Mouse (Mus musculus): ENCODE measurements at regions not wholly inside any gene's neighbourhood (a gene's known extent, or its start where the extent isn't known, plus 50 kb on each side); places are given as distances from the start of the nearest gene placed in this dataset.
A peak's percentile ranks its signal among the peaks of the same experiment; 100 is the strongest.

- no peak for DNase-seq (ENCODE audit: low read depth)
These were observed 317.3 kb upstream of the C030005K15Rik start for GRCm38 (mm10) chr10:98043873-98044272.

- DNase-seq (ENCODE audit: low read depth), result no peak
These were observed 318.0 kb upstream of the C030005K15Rik start for GRCm38 (mm10) chr10:98044579-98044978.

GRCm38 (mm10) chr10:98073432-98073831 lies 346.9 kb upstream of the C030005K15Rik start:
- DNase-seq (ENCODE audit: low read depth), result no peak

DNA sequence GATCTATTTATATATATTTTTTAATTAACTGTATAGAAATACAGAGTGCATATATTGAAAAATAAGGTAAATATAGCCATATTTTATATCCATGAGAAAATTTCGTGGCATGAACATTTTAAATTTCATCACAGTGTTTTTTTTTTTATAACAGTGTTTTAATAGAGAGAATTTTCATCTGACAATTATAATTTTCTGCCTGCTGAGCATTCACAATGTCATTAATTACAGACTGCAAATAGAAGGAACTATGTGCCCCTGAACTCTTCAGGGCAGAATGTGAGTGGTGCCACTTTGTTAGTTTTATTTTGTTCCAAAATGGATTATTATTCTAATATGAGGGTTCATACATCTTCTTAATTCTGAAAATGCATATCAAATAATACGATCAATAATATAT lies 358.3 kb upstream of the C030005K15Rik start:
- DNase-seq (ENCODE audit: low read depth), result no peak

- DNase-seq (ENCODE audit: low read depth), result no peak
These were observed 389.7 kb upstream of the C030005K15Rik start for GRCm38 (mm10) chr10:98116296-98116695.

- DNase-seq (ENCODE audit: low read depth), result no peak
These were observed 399.2 kb upstream of the C030005K15Rik start for GRCm38 (mm10) chr10:98125713-98126112.

DNA sequence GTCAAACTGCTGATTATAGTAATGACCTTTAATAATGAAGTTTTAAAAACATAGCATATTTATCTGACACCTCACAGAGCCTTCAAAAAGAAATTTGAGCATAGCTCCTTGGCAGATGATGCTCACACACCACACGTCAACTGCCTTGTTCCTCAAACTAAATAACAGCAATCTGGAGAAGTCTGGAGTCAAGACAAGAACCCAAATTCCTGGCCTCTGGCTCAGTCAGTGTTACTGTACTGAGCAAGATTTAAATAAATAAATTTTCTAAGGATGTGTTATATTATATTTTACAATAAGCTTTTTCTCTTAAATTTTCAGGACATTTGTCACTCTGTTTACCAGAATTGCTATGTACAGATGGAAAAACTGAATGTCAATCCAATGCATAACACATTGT lies 408.5 kb upstream of the C030005K15Rik start:
- peak; percentile 21 for DNase-seq (ENCODE audit: low read depth)

GRCm38 (mm10) chr10:98145773-98146172 lies 419.2 kb upstream of the C030005K15Rik start:
- peak; percentile 44 for DNase-seq (ENCODE audit: low read depth)

- DNase-seq (ENCODE audit: low read depth), result no peak
These were observed 420.7 kb upstream of the C030005K15Rik start for GRCm38 (mm10) chr10:98146998-98147863.

DNA sequence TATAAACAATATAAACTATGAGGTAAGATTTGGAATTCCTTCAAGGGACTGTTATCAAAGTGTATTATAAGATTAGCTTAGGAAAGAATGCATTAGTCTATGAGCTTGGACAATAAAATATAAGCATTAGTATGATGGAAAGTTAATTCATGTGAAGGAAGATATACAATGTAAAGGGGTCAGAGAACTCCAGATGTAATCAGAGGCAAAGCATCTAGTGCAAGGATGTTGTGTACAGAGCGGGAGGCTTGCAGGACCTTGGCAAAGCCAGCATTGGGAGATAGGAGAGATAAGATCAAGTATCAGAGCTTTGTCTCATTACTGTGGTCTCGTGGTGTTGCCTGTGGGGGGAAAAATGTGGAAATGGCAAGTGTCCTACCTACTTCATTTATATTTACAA lies 429.4 kb upstream of the C030005K15Rik start:
- no peak for DNase-seq (ENCODE audit: low read depth)

DNA sequence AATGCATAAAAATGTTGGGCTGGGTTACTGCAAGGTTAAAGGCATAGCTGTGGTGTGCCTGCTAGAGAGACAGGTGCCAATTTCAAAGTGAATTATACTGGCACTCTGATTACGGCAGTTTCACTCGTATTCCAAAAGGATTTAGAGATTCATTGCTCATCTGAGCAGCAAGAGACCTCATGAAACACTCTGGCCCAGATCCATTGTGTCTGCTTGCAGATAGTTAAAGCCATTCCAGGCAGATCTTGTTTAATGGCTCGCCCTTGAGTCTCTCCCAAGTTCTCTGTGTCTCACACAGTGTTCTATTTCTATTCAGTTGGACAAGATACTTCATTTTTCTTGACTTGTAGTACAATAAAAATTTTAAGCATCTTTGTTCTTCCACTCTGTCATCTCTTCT lies 459.1 kb upstream of the C030005K15Rik start:
- no peak for DNase-seq (ENCODE audit: low read depth)

GRCm38 (mm10) chr10:98196852-98197251 lies 470.3 kb upstream of the C030005K15Rik start:
- DNase-seq (ENCODE audit: low read depth), result no peak

GRCm38 (mm10) chr10:98210246-98210645 lies 483.7 kb upstream of the C030005K15Rik start:
- peak; percentile 70 for DNase-seq (ENCODE audit: low read depth)

DNA sequence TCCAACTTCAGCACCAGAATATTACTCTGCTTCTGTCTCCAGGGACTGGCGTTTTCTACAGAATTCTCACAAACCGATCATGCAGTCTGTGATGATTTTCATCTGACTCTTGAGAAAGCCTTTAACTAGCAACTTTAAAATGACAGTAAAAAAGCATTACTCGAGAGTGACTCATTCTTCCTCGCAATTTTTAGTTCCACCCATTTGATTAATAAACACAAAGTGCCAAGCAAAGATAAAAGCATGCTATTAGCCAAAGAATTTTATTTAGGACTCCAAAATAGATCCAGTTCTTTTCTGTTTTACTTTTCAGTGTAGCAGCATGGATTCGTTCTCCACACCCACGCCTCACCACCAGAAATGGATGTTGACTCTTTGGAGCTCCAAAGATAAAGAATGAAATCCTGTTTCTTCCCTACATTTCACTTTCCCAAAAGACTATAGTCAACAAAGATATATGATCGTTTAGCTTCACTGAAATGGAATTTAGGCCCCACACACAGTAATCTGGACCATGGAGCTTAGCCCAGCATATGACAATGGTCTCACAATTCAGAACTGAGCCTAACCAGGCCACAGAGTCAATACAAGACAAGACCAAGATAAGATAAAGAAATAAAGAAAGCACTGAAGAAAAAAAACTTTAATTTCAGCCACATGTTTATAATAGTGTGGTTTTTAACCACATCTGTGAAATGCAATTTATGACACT lies 486.5 kb upstream of the C030005K15Rik start:
- DNase-seq (ENCODE audit: low read depth), result peak; percentile 46

GRCm38 (mm10) chr10:98231017-98231416 lies 504.5 kb upstream of the C030005K15Rik start:
- no peak for DNase-seq (ENCODE audit: low read depth)

DNA sequence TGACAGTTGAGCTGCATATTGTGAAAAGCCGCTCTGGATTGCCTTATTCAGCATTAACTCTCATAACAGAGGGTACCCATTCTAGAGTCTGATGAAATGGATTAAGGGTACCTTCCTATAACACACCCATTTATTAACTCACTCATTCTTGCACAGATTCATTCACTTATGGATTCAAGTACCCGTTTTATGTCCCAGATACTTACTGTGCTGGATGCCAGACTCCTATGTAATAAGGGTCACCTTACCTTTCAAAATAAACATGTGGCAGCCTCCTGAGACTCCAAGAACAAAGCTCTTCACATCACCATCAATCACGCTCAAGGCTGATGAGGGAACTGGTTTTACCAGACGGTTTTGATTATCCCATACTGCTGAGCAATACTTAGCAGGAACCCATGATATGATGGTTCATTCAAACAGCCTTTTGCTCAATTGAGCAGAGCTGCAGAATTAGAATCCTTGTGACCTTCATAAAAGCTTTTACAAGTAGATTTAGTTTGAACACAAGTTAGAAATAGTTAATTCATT lies 505.2 kb upstream of the C030005K15Rik start:
- DNase-seq (ENCODE audit: low read depth), result peak; percentile 62

DNA sequence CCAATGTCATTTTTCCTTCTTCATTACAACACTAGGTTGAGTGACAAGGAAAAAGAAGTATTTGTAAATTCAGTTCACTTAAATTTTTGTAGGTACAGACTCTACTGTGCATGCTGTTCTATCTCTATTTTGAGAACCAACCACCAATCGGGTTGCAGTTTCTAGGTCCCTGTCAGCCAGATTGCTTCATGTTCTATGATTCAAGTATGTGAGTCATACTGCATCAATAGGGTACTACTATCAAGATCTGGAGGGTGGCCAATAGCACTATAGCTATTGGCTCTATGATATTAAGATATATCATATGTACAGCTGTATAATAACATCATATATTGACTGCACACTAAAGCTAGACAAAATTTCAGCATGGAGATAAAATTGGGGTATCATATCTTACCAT lies 521.8 kb upstream of the C030005K15Rik start:
- peak; percentile 69 for DNase-seq (ENCODE audit: low read depth)

DNA sequence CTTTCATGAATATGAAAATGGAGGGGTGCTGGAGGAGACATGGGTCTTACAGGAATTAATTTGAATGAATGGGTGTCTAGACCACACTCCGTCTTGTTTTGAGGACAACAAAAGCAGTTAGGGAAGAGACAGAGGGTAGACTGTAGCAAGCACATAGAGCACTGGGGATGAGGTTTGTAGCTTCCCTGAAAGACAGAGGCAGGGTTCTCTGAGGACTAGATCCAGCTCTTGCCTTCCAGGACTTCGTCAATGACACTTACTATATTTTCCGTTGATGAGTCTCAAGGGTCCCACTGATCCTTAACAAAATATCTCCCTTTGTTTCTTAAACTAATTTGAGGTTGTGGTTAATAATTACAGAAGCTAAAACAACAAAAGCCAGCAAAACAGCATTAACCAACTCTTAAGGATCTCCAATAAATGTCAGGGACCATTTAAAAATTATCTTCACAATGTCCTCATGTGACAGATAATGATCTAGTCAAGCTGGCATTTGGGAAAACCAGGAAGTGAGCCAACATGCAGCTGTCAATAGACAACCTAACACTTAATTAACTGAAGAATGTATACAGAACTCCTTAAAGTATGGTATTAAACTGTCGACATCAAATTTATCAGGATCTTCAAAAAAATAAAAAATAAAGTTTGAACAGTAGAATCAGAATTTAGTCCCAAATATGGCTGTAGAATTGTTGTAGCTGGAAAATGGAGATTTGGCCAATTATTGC lies 531.6 kb upstream of the C030005K15Rik start:
- DNase-seq (ENCODE audit: low read depth), result no peak

DNA sequence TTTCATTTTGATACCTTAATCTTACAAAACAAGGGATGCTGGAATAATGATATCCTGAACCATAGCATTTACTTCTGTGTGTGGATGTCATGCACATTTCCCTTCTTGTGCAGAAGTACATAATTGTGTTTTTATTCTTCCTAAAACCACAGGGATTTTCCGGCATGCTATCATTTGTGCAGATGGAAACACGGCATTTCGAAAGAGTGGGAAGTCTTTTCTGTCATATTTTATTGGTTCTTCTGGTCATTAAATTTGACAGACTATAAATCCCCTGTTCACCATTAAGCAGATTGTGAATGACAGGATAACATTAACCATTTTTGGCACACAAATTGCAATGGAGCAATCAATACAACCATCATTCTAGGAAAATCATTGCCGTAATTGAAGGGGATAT lies 532.7 kb upstream of the C030005K15Rik start:
- peak; percentile 17 for DNase-seq (ENCODE audit: low read depth)

DNA sequence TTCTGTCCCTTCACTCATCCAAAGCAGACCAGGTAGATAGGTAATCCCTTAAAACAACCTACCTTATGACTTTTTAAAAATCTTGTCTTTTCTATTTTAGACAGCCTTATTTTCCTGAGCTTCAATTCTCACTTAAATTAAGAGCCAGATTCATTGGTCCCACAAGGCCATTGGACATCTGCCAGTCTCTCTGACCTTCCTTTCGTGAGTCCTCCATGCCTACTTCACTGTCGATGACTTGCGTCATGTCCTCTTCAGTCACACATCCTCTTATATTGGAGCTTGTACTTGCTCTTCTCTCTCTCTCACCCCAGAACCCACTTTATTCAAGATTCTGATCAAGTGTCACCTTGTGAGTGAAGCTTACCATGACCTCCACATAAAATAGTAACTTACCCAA lies 542.0 kb upstream of the C030005K15Rik start:
- DNase-seq (ENCODE audit: low read depth), result no peak

GRCm38 (mm10) chr10:98291617-98292016 lies 565.1 kb upstream of the C030005K15Rik start:
- DNase-seq (ENCODE audit: low read depth), result no peak

- peak; percentile 33 for DNase-seq (ENCODE audit: low read depth)
These were observed 565.6 kb upstream of the C030005K15Rik start for GRCm38 (mm10) chr10:98292140-98292539.
